Comparison of ENCODE assay signal across 19 mouse cellular contexts in genomic region chr13:96735175-96735574, GRCm38 (mm10). TPM values are rescaled to one million over a fixed set of nuclear protein-coding genes. Genes with fewer than 3 reads are reported as not detected.
A peak's percentile ranks its signal among the peaks of the same experiment; 100 is the strongest.
DNase-seq lines count a peak whose midpoint lies in the region; ATAC-seq and TF ChIP-seq lines count a peak whose summit lies in the region.
"Had no signal": no experiment of that assay in that cellular context is flagged by ENCODE, and none has a peak within 500 bp of the region (broad histone marks: within the 10 kb centered on the region; RNA-seq: fewer than 3 reads in every experiment).

No protein-coding gene starts in this region.

- no peak overlapping the region for H3K4me2 ChIP-seq in hindbrain, postnatal 0 days (ENCODE audit: low read depth, low read length)
- H3K4me2 ChIP-seq in lung, embryonic 14.5 days = no peak overlapping the region
- H3K4me2 ChIP-seq in stomach, postnatal 0 days (replicated peaks; ENCODE audit: low read depth) = no peak overlapping the region
- H3K4me2 ChIP-seq: embryonic facial prominence, embryonic 13.5 days; forebrain, embryonic 12.5 days; heart, embryonic 11.5 days; kidney, embryonic 15.5 days; limb, embryonic 13.5 days; neural tube, embryonic 13.5 days had no signal

- H3K4me3 ChIP-seq in hindbrain, postnatal 0 days (ENCODE audit: low read length) = no peak overlapping the region
- H3K4me3 ChIP-seq in hindbrain, embryonic 10.5 days = no peak overlapping the region
- H3K4me3 ChIP-seq in lung, embryonic 14.5 days (ENCODE audit: low read depth, low read length) = no peak overlapping the region
- H3K4me3 ChIP-seq in lung, adult 2 months (replicated peaks; ENCODE audit: extremely low read depth, low read depth, low read length) = no peak overlapping the region
- no peak overlapping the region for H3K4me3 ChIP-seq in stomach, postnatal 0 days (ENCODE audit: low read depth, low read length)
- H3K4me3 ChIP-seq in thymus, adult 2 months (ENCODE audit: control insufficient read depth, insufficient read depth, low read length) = no peak overlapping the region
- H3K4me3 ChIP-seq: embryonic facial prominence, embryonic 13.5 days; forebrain, embryonic 12.5 days; kidney, embryonic 15.5 days; limb, embryonic 13.5 days; neural tube, embryonic 13.5 days had no signal

- TF ChIP-seq EP300 in stomach, postnatal 0 days (optimal IDR thresholded peaks at IDR 0.05) = no peak

- peak; percentile 53 for DNase-seq in hindbrain, postnatal 0 days (ENCODE audit: low spot score)
- DNase-seq in hindbrain, embryonic 10.5 days (ENCODE audit: low spot score) = no peak
- peak; percentile 64 for DNase-seq in lung, embryonic 14.5 days
- DNase-seq in lung, adult 2 months = no peak
- peak; percentile 46 for DNase-seq in NIH3T3 (ENCODE audit: low read depth)
- no peak for DNase-seq in stomach, postnatal 0 days (ENCODE audit: low spot score)
- no peak for DNase-seq in thymus, adult 2 months
- DNase-seq: cerebellum, adult 9-10 months; gastrocnemius, postnatal 10 days; lung, postnatal 4 days had no signal

- peak; percentile 73 for TF ChIP-seq CTCF in hindbrain, postnatal 0 days (IDR thresholded peaks at IDR 0.05; ENCODE audit: low read depth)
- peak; percentile 58 for TF ChIP-seq CTCF in lung, embryonic 14.5 days (IDR thresholded peaks at IDR 0.05; ENCODE audit: low read depth)
- no peak for TF ChIP-seq CTCF in lung, adult 2 months (IDR thresholded peaks at IDR 0.05; ENCODE audit: insufficient read depth, low read length)
- peak; percentile 66 for TF ChIP-seq CTCF in stomach, postnatal 0 days (IDR thresholded peaks at IDR 0.05; ENCODE audit: low read depth)
- TF ChIP-seq CTCF in thymus, adult 2 months (IDR thresholded peaks at IDR 0.05; ENCODE audit: borderline replicate concordance, control insufficient read depth, extremely low read depth, insufficient read depth, low read length, poor library complexity) = no peak

- no peak for ATAC-seq in hindbrain, postnatal 0 days
- ATAC-seq in lung, embryonic 14.5 days (ENCODE audit: insufficient read depth) = no peak
- no peak for ATAC-seq in stomach, postnatal 0 days (ENCODE audit: low FRiP score, low TSS enrichment)
- ATAC-seq: midbrain, embryonic 16.5 days had no signal

- no peak for TF ChIP-seq POLR2A in lung, adult 2 months (IDR thresholded peaks at IDR 0.05; ENCODE audit: borderline replicate concordance, extremely low read depth, low read depth, low read length)
- no peak for TF ChIP-seq POLR2A in thymus, adult 2 months (IDR thresholded peaks at IDR 0.05; ENCODE audit: control insufficient read depth, extremely low read depth, insufficient read depth, low read length, poor library complexity)

- H3K4me1 ChIP-seq in hindbrain, postnatal 0 days (ENCODE audit: insufficient read depth, low read length) = no peaks in the 10 kb centered on the region
- H3K4me1 ChIP-seq in hindbrain, embryonic 10.5 days (replicated peaks) = no peaks in the 10 kb centered on the region
- H3K4me1 ChIP-seq in lung, embryonic 14.5 days (ENCODE audit: insufficient read depth) = no peaks in the 10 kb centered on the region
- no peaks in the 10 kb centered on the region for H3K4me1 ChIP-seq in lung, adult 2 months (ENCODE audit: control insufficient read depth, insufficient read depth, low read length)
- H3K4me1 ChIP-seq in stomach, postnatal 0 days (replicated peaks; ENCODE audit: control insufficient read depth, insufficient read depth) = no peaks in the 10 kb centered on the region
- H3K4me1 ChIP-seq in thymus, adult 2 months (replicated peaks; ENCODE audit: control insufficient read depth, insufficient read depth, low read length) = no peaks in the 10 kb centered on the region
- H3K4me1 ChIP-seq: embryonic facial prominence, embryonic 13.5 days; forebrain, embryonic 12.5 days; kidney, embryonic 15.5 days; limb, embryonic 13.5 days; neural tube, embryonic 13.5 days had no signal

- no peaks in the 10 kb centered on the region for H3K9me3 ChIP-seq in hindbrain, postnatal 0 days (ENCODE audit: low read length)
- no peaks in the 10 kb centered on the region for H3K9me3 ChIP-seq in hindbrain, embryonic 10.5 days
- no peaks in the 10 kb centered on the region for H3K9me3 ChIP-seq in lung, embryonic 14.5 days (ENCODE audit: low read depth, low read length)
- no peaks in the 10 kb centered on the region for H3K9me3 ChIP-seq in stomach, postnatal 0 days (ENCODE audit: control insufficient read depth, low read length)
- H3K9me3 ChIP-seq: embryonic facial prominence, embryonic 13.5 days; forebrain, embryonic 12.5 days; kidney, embryonic 15.5 days; limb, embryonic 13.5 days; neural tube, embryonic 13.5 days had no signal

- H3K36me3 ChIP-seq in hindbrain, postnatal 0 days (ENCODE audit: insufficient read depth, low read length) = no peaks in the 10 kb centered on the region
- no peaks in the 10 kb centered on the region for H3K36me3 ChIP-seq in hindbrain, embryonic 10.5 days
- no peaks in the 10 kb centered on the region for H3K36me3 ChIP-seq in lung, embryonic 14.5 days (ENCODE audit: insufficient read depth)
- H3K36me3 ChIP-seq in stomach, postnatal 0 days (ENCODE audit: control insufficient read depth, insufficient read depth, low read length) = no peaks in the 10 kb centered on the region
- no peaks in the 10 kb centered on the region for H3K36me3 ChIP-seq in thymus, adult 2 months (ENCODE audit: control insufficient read depth, insufficient read depth, low read length)
- H3K36me3 ChIP-seq: embryonic facial prominence, embryonic 13.5 days; forebrain, embryonic 12.5 days; kidney, embryonic 15.5 days; limb, embryonic 13.5 days; neural tube, embryonic 13.5 days had no signal

- H3K27ac ChIP-seq in hindbrain, postnatal 0 days = no peak overlapping the region
- H3K27ac ChIP-seq in hindbrain, embryonic 10.5 days = no peak overlapping the region
- no peak overlapping the region for H3K27ac ChIP-seq in lung, embryonic 14.5 days (ENCODE audit: low read depth)
- no peak overlapping the region for H3K27ac ChIP-seq in stomach, postnatal 0 days (replicated peaks)
- H3K27ac ChIP-seq in thymus, adult 2 months (ENCODE audit: control insufficient read depth, insufficient read depth, low read length) = no peak overlapping the region
- H3K27ac ChIP-seq: embryonic facial prominence, embryonic 13.5 days; forebrain, embryonic 12.5 days; kidney, embryonic 15.5 days; limb, embryonic 13.5 days; neural tube, embryonic 13.5 days had no signal

- no peak overlapping the region for H3K9ac ChIP-seq in hindbrain, postnatal 0 days (replicated peaks; ENCODE audit: low read length)
- H3K9ac ChIP-seq in lung, embryonic 14.5 days = no peak overlapping the region
- H3K9ac ChIP-seq in stomach, postnatal 0 days (ENCODE audit: low read length) = no peak overlapping the region
- H3K9ac ChIP-seq: embryonic facial prominence, embryonic 13.5 days; forebrain, embryonic 12.5 days; kidney, embryonic 15.5 days; limb, embryonic 13.5 days; neural tube, embryonic 13.5 days had no signal

- no peaks in the 10 kb centered on the region for H3K27me3 ChIP-seq in hindbrain, postnatal 0 days (ENCODE audit: insufficient read depth, low read length)
- no peaks in the 10 kb centered on the region for H3K27me3 ChIP-seq in hindbrain, embryonic 10.5 days (ENCODE audit: insufficient read depth, poor library complexity, severe bottlenecking)
- H3K27me3 ChIP-seq in lung, embryonic 14.5 days (ENCODE audit: insufficient read depth, low read length) = no peaks in the 10 kb centered on the region
- no peaks in the 10 kb centered on the region for H3K27me3 ChIP-seq in stomach, postnatal 0 days (ENCODE audit: control insufficient read depth, insufficient read depth, low read length)
- H3K27me3 ChIP-seq in thymus, adult 2 months (ENCODE audit: control insufficient read depth, insufficient read depth, low read length) = no peaks in the 10 kb centered on the region
- H3K27me3 ChIP-seq: embryonic facial prominence, embryonic 13.5 days; forebrain, embryonic 12.5 days; kidney, embryonic 15.5 days; limb, embryonic 13.5 days; neural tube, embryonic 13.5 days had no signal

- WGBS in hindbrain, postnatal 0 days = 49% methylated on average over 1 of the region's 1 CpGs
- WGBS in hindbrain, embryonic 10.5 days = 50% methylated on average over 1 of the region's 1 CpGs
- 32% methylated on average over 1 of the region's 1 CpGs for WGBS in lung, embryonic 14.5 days
- 30% methylated on average over 1 of the region's 1 CpGs for WGBS in lung, adult 2 months
- WGBS in stomach, postnatal 0 days = 28% methylated on average over 1 of the region's 1 CpGs
- WGBS in thymus, adult 2 months = 50% methylated on average over 1 of the region's 1 CpGs

RNA-seq across cellular contexts. Expression of gene Ankrd31, which starts 12.9 kb away (rescaled TPM):
- total RNA-seq in hindbrain, postnatal 0 days (2014; rRNA removed) = 0.05 TPM in 1 of 2 replicates, not detected in the other
- not detected in 2 replicates for polyA plus RNA-seq in hindbrain, postnatal 0 days (2015; fragmentation: Nextera tagmentation; extraction: Ambion mirVana)
- not detected in 2 replicates for polyA plus RNA-seq in hindbrain, embryonic 10.5 days (2016; fragmentation: Nextera tagmentation; extraction: Ambion mirVana)
- not detected in 2 replicates for polyA plus RNA-seq in lung, embryonic 14.5 days (2014; fragmentation: Nextera tagmentation; extraction: Ambion mirVana)
- polyA plus RNA-seq in lung, adult 2 months (2012; rRNA removed) = not detected in 2 replicates
- polyA plus RNA-seq in stomach, postnatal 0 days (2015; fragmentation: Nextera tagmentation; extraction: Ambion mirVana) = not detected in 2 replicates
- polyA plus RNA-seq in thymus, adult 2 months (2012; rRNA removed) = not detected in 2 replicates
- total RNA-seq: gastrocnemius, postnatal 10 days had no signal
- polyA plus RNA-seq: embryonic facial prominence, embryonic 13.5 days; forebrain, embryonic 12.5 days; heart, embryonic 11.5 days; hindbrain, embryonic 11.5 days; kidney, embryonic 15.5 days; limb, embryonic 13.5 days; neural tube, embryonic 13.5 days; thymus, postnatal 0 days had no signal

Comparison
In these comparisons a context has a peak if more than half of its experiments do, and no peak if none do; other contexts are left out.
1. DNase-seq: peak in hindbrain, postnatal 0 days (single experiment), lung, embryonic 14.5 days (single experiment) and NIH3T3 (single experiment); none in hindbrain, embryonic 10.5 days (single experiment), lung, adult 2 months (single experiment), stomach, postnatal 0 days (single experiment) and thymus, adult 2 months (single experiment).
2. CTCF ChIP-seq: peak in hindbrain, postnatal 0 days (single experiment), lung, embryonic 14.5 days (single experiment) and stomach, postnatal 0 days (single experiment); none in lung, adult 2 months (single experiment) and thymus, adult 2 months (single experiment).